Mouse (Mus musculus) midbrain, embryonic 16.5 days (tissue): ENCODE measurements at regions not wholly inside any gene's neighbourhood (a gene's known extent, or its start where the extent isn't known, plus 50 kb on each side); places are given as distances from the start of the nearest gene placed in this dataset.

ENCODE experiments used
- ATAC-seq: fragments of 200-750 bp; cut with Nextera tagmentation; 2 replicates; pipeline ENCODE4 v1.8.0; 2017; ENCODE audit warnings: moderate TSS enrichment
- H3K27ac ChIP-seq: fragments of 300-500 bp; sonication (generic); 2 replicates; pipeline ENCODE4 v1.5.1; 2014; ENCODE audit warnings: mild to moderate bottlenecking, low read length, mixed read lengths
- H3K27me3 ChIP-seq: fragments of 300-500 bp; sonication (generic); 2 replicates; pipeline ENCODE4 v1.6.1; 2014; ENCODE audit warnings: low read depth, low read length, mixed read lengths; ENCODE audit not compliant: control insufficient read depth, insufficient read depth
- H3K36me3 ChIP-seq: fragments of 300-500 bp; sonication (generic); 2 replicates; pipeline ENCODE4 v1.6.1; 2014; ENCODE audit warnings: mild to moderate bottlenecking, low read length, moderate library complexity, mixed read lengths; ENCODE audit not compliant: control insufficient read depth, insufficient read depth
- H3K4me1 ChIP-seq: fragments of 300-500 bp; sonication (generic); 2 replicates; pipeline ENCODE4 v1.6.1; 2014; ENCODE audit warnings: mild to moderate bottlenecking, low read length, mixed read lengths; ENCODE audit not compliant: control insufficient read depth, insufficient read depth
- H3K4me2 ChIP-seq: fragments of 300-500 bp; sonication (generic); 2 replicates; pipeline ENCODE4 v1.6.1; 2014; ENCODE audit warnings: mild to moderate bottlenecking, low read length, mixed read lengths
- H3K4me3 ChIP-seq: fragments of 300-500 bp; sonication (generic); 2 replicates; pipeline ENCODE4 v1.5.1; 2014; ENCODE audit warnings: low read depth, mild to moderate bottlenecking, low read length, moderate library complexity, mixed read lengths
- H3K9ac ChIP-seq: fragments of 300-500 bp; sonication (generic); 2 replicates; pipeline ENCODE4 v1.6.1; 2014; ENCODE audit warnings: low read depth, low read length, mixed read lengths
- H3K9me3 ChIP-seq: fragments of 300-500 bp; sonication (generic); replicated peaks from 2 replicates; pipeline ENCODE4 v1.6.1; 2014; ENCODE audit warnings: mild to moderate bottlenecking, low read length, mixed read lengths; ENCODE audit not compliant: control insufficient read depth, poor library complexity, severe bottlenecking
- WGBS: fragments of 180-500 bp; shearing (Covaris S2); extraction: QIAGEN DNeasy Blood & Tissue Kit; methylation state at CpG from one replicate; pipeline ENCODE4 v1.1.7; 2014; 5-methylcytosine and 5-hydroxymethylcytosine counted together

DNA sequence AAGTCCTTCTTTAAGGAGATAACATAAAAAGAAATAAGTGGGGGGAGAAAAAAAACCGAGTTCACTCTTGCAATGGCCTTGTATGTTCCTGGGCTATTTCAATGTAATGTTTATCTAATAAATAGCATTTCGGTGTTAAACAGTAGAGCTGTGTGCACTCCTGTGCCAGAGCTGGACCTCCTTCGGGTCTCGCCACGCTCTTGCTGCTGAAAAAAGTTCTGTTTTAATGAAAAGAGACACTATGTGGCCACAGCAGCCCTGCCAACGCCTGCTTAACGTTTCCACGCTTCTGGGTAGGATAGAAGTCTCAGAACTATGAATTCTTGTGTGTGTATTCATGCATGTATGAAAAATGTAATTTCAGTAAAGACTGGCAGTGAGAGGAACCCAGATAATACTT is 50.3 kb upstream of the Prickle1 start:
- Histone ChIP-seq H3K27ac (no peak overlapping the region), H3K36me3 (no peaks in the 10 kb centered on the region), H3K9ac (no peak overlapping the region), H3K4me2 (no peak overlapping the region), H3K4me3 (no peak overlapping the region), H3K4me1 (no peaks in the 10 kb centered on the region), H3K9me3 (no peaks in the 10 kb centered on the region), H3K27me3 (no peaks in the 10 kb centered on the region)
- ATAC-seq, result no peak
- WGBS, result 86% methylated on average over 8 of the region's 8 CpGs
